Mouse (Mus musculus) testis, adult 2 months (tissue): Measurements from ENCODE around the gene Rdm1.

Experiments used
- CTCF ChIP-seq: fragments of 200-500 bp; IDR thresholded peaks from 2 replicates; pipeline ENCODE4 v1.5.1; 2012; ENCODE audit warnings: low read depth, mild to moderate bottlenecking, inconsistent platforms, low read length, moderate library complexity; ENCODE audit not compliant: control insufficient read depth, insufficient read depth, insufficient replicate concordance
- POLR2A ChIP-seq: fragments of 200-500 bp; IDR thresholded peaks from 2 replicates; pipeline ENCODE4 v1.6.1; 2012; ENCODE audit warnings: low read depth, mild to moderate bottlenecking, inconsistent platforms, low read length, moderate library complexity; ENCODE audit not compliant: control insufficient read depth

- TF ChIP-seq CTCF (no peak), POLR2A (peak; percentile 100)
Observed at GRCm38 (mm10) chr11:101664825-101665635, 38.0 kb downstream of the Rdm1 start, which contains the start of gene Arl4d.
